Mouse (Mus musculus) forebrain, embryonic 11.5 days (tissue): ENCODE measurements around the gene Tm7sf2. TPM values are rescaled to one million over a fixed set of nuclear protein-coding genes. Genes with fewer than 3 reads are reported as not detected.

Experiments used
- microRNA-seq: library from miRNA; unstranded; fragments of <30 nt; microRNA quantifications from one replicate; pipeline ENCODE4, GENCODE M21; 2016; ENCODE audit not compliant: insufficient number of aligned reads
- polyA plus RNA-seq: library from polyadenylated mRNA; unstranded; fragments of >200 nt; fragmentation: Nextera tagmentation; extraction: Ambion mirVana; gene quantifications from 2 replicates; pipeline ENCODE4 v1.2.1, GENCODE M21; 2014

Tm7sf2 gene
- polyA plus RNA-seq, 1 experiment from 2014 or later, result 31.7 TPM

Small RNA genes within 50 kb of the gene (microRNA-seq; reads per million reads assigned to microRNA genes)
- gene Mir6988, result not detected

Other genes with a start within 250 kb of the Tm7sf2 start
- gene Frmd8, start 193.1 kb downstream of the Tm7sf2 start, polyA plus RNA-seq, result 20.4 and 24.5 TPM in 2 replicates
- gene Slc25a45, start 190.6 kb downstream of the Tm7sf2 start, polyA plus RNA-seq, result 0.90 and 1.1 TPM in 2 replicates
- gene Tigd3, start 174.2 kb downstream of the Tm7sf2 start, polyA plus RNA-seq, result 10.1 and 10.7 TPM in 2 replicates
- gene Dpf2, start 155.4 kb downstream of the Tm7sf2 start, polyA plus RNA-seq, result 232 and 246 TPM in 2 replicates
- 1.8 and 2.5 TPM in 2 replicates for gene Cdc42ep2, start 143.6 kb downstream of the Tm7sf2 start, polyA plus RNA-seq
- 108 and 118 TPM in 2 replicates for gene Pola2, start 104.2 kb downstream of the Tm7sf2 start, polyA plus RNA-seq
- gene Slc22a20, start 82.2 kb downstream of the Tm7sf2 start, polyA plus RNA-seq, result not detected in 2 replicates
- gene Capn1, start 52.5 kb downstream of the Tm7sf2 start, polyA plus RNA-seq, result 3.9 and 5.3 TPM in 2 replicates
- 29.1 and 35.8 TPM in 2 replicates for gene Syvn1, start 21.8 kb downstream of the Tm7sf2 start, polyA plus RNA-seq
- 86.8 and 89.2 TPM in 2 replicates for gene Mrpl49, start 10.6 kb downstream of the Tm7sf2 start, polyA plus RNA-seq
- gene Fau, start 10.5 kb downstream of the Tm7sf2 start, polyA plus RNA-seq, result 729 and 755 TPM in 2 replicates
- gene Znhit2, start 7.2 kb downstream of the Tm7sf2 start, polyA plus RNA-seq, result 39.6 and 42.5 TPM in 2 replicates
- gene Vps51, start 8.9 kb upstream of the Tm7sf2 start, polyA plus RNA-seq, result 60.3 and 61.8 TPM in 2 replicates
- not detected in 2 replicates for gene Tmem262, start 11.7 kb upstream of the Tm7sf2 start, polyA plus RNA-seq
- gene Gm28374, start 13.9 kb upstream of the Tm7sf2 start, polyA plus RNA-seq, result 1.2 and 1.5 TPM in 2 replicates
- gene Zfpl1, start 16.6 kb upstream of the Tm7sf2 start, polyA plus RNA-seq, result 62.5 and 75.0 TPM in 2 replicates
- 75.5 and 76.7 TPM in 2 replicates for gene Cdca5, start 16.6 kb upstream of the Tm7sf2 start, polyA plus RNA-seq
- gene AC131692.1, start 26.0 kb upstream of the Tm7sf2 start, polyA plus RNA-seq, result 0.90 and 1.3 TPM in 2 replicates
- 0.93 and 1.0 TPM in 2 replicates for gene Naaladl1, start 37.4 kb upstream of the Tm7sf2 start, polyA plus RNA-seq
- 64.5 and 73.7 TPM in 2 replicates for gene Sac3d1, start 50.3 kb upstream of the Tm7sf2 start, polyA plus RNA-seq
- 27.4 and 30.9 TPM in 2 replicates for gene Snx15, start 59.9 kb upstream of the Tm7sf2 start, polyA plus RNA-seq
- not detected in 2 replicates for gene Batf2, start 72.6 kb upstream of the Tm7sf2 start, polyA plus RNA-seq
- 72.2 and 79.6 TPM in 2 replicates for gene Arl2, start 73.2 kb upstream of the Tm7sf2 start, polyA plus RNA-seq
- gene Majin, start 116.0 kb upstream of the Tm7sf2 start, polyA plus RNA-seq, result not detected in 2 replicates
- gene Gpha2, start 158.0 kb upstream of the Tm7sf2 start, polyA plus RNA-seq, result 0.65 TPM in 1 of 2 replicates, not detected in the other
- 41.4 and 45.6 TPM in 2 replicates for gene Ppp2r5b, start 167.5 kb upstream of the Tm7sf2 start, polyA plus RNA-seq
- gene Atg2a, start 173.3 kb upstream of the Tm7sf2 start, polyA plus RNA-seq, result 12.3 and 14.6 TPM in 2 replicates
- gene Ehd1, start 208.4 kb upstream of the Tm7sf2 start, polyA plus RNA-seq, result 72.6 and 74.2 TPM in 2 replicates
- gene Cdc42bpg, start 238.1 kb upstream of the Tm7sf2 start, polyA plus RNA-seq, result 0.55 TPM in 2 replicates